7 mouse cellular contexts compared by ENCODE assay signal in genomic region chr10:67098408-67099050, GRCm38 (mm10). TPM values are rescaled to one million over a fixed set of nuclear protein-coding genes. Genes with fewer than 3 reads are reported as not detected.
DNase-seq lines count a peak whose midpoint lies in the region; ATAC-seq and TF ChIP-seq lines count a peak whose summit lies in the region.

No protein-coding gene starts in this region.

- peaks cover 4% of the 10 kb centered on the region; the same call in 1 of the 2 replicates for H3K4me1 ChIP-seq in thymus, adult 2 months (replicated peaks; ENCODE audit: control insufficient read depth, insufficient read depth, low read length)

- TF ChIP-seq POLR2A in thymus, adult 2 months (IDR thresholded peaks at IDR 0.05; ENCODE audit: control insufficient read depth, extremely low read depth, insufficient read depth, low read length, poor library complexity): no peak

- H3K4me3 ChIP-seq in macrophage (ENCODE audit: inconsistent target): peak overlapping the region; percentile 74; the same call in 1 of the 2 replicates
- no peak overlapping the region for H3K4me3 ChIP-seq in thymus, adult 2 months (ENCODE audit: control insufficient read depth, insufficient read depth, low read length)

- H3K27me3 ChIP-seq in thymus, adult 2 months (ENCODE audit: control insufficient read depth, insufficient read depth, low read length): no peaks in the 10 kb centered on the region

- ATAC-seq in common myeloid progenitor, adult 5-6 weeks (replicated peaks; ENCODE audit: low read depth, poor library complexity, severe bottlenecking): peak; percentile 68
- peak; percentile 6 for ATAC-seq in inflammation-experienced regulatory T-cells, adult 6 months

- peaks cover 91% of the 10 kb centered on the region for H3K79me2 ChIP-seq in macrophage (ENCODE audit: inconsistent target)

- 25% methylated on average over 6 of the region's 7 CpGs for WGBS in macrophage (ENCODE audit: missing documents)
- 36% methylated on average over 7 of the region's 7 CpGs for WGBS in thymus, adult 2 months

- H3K27ac ChIP-seq in macrophage: peak overlapping the region; percentile 73; the same call in 1 of the 2 replicates
- H3K27ac ChIP-seq in thymus, adult 2 months (ENCODE audit: control insufficient read depth, insufficient read depth, low read length): no peak overlapping the region

- no peaks in the 10 kb centered on the region; the same call in 1 of the 2 replicates for H3K36me3 ChIP-seq in macrophage (ENCODE audit: inconsistent target)
- H3K36me3 ChIP-seq in thymus, adult 2 months (ENCODE audit: control insufficient read depth, insufficient read depth, low read length): no peaks in the 10 kb centered on the region

- TF ChIP-seq CTCF in thymus, adult 2 months (IDR thresholded peaks at IDR 0.05; ENCODE audit: borderline replicate concordance, control insufficient read depth, extremely low read depth, insufficient read depth, low read length, poor library complexity): no peak

- peak; percentile 49 to 59 for DNase-seq in right cerebral cortex, adult 2 months (ENCODE audit: low spot score in 2 of 2)
- no peak for DNase-seq in right cerebral cortex, postnatal 4 days
- DNase-seq in telencephalon, adult 2 months (ENCODE audit: low read depth, low spot score): peak; percentile 48
- DNase-seq in thymus, adult 2 months: no peak

RNA-seq across cellular contexts. Expression of gene Reep3, which starts 1.8 kb away (rescaled TPM):
- total RNA-seq in common myeloid progenitor, adult 5-6 weeks (2017): 8.5 and 12.5 TPM in 2 replicates
- 10 to 100 TPM; 16.5 to 25.6 (median 19.6) TPM for polyA plus RNA-seq in inflammation-experienced regulatory T-cells, adult 6 months (2017; shearing (Covaris generic))
- 10 to 100 TPM; 18.1 to 90.3 (median 33.9) TPM for total RNA-seq in macrophage (2018; cell fraction: chromatin; rRNA removed)
- 10 to 100 TPM; 62.9 to 87.4 (median 77.2) TPM for total RNA-seq in macrophage (2018; cell fraction: cytosol; rRNA removed)
- total RNA-seq in macrophage (2018; cell fraction: nucleus; rRNA removed): 100 to 1,000 TPM in 2 of 26 experiments, 10 to 100 TPM in 24; 41.7 to 117 (median 67.9) TPM
- 58.9 to 66.7 TPM (median 60.5 TPM) in 3 replicates for polyA plus RNA-seq in macrophage (2018)
- 12.9 and 13.2 TPM in 2 replicates for polyA plus RNA-seq in thymus, adult 2 months (2012; rRNA removed)

RNA-seq across cellular contexts. Expression of gene Jmjd1c, which starts 2.6 kb away (rescaled TPM):
- 134 and 162 TPM in 2 replicates for total RNA-seq in common myeloid progenitor, adult 5-6 weeks (2017)
- polyA plus RNA-seq in inflammation-experienced regulatory T-cells, adult 6 months (2017; shearing (Covaris generic)): 10 to 100 TPM; 34.3 to 58.3 (median 45.7) TPM
- 1,000 to 10,000 TPM in 2 of 26 experiments, 100 to 1,000 TPM in 24; 381 to 1,338 (median 680) TPM for total RNA-seq in macrophage (2018; cell fraction: chromatin; rRNA removed)
- 100 to 1,000 TPM in 1 of 26 experiments, 10 to 100 TPM in 25; 43.2 to 105 (median 67.5) TPM for total RNA-seq in macrophage (2018; cell fraction: cytosol; rRNA removed)
- 100 to 1,000 TPM; 224 to 573 (median 378) TPM for total RNA-seq in macrophage (2018; cell fraction: nucleus; rRNA removed)
- 36.4 to 57.7 TPM (median 50.4 TPM) in 3 replicates for polyA plus RNA-seq in macrophage (2018)
- polyA plus RNA-seq in thymus, adult 2 months (2012; rRNA removed): 31.5 and 38.4 TPM in 2 replicates

Comparison
In these comparisons a context has a peak if more than half of its experiments do, and no peak if none do; other contexts are left out.
1. DNase-seq: peak in right cerebral cortex, adult 2 months (2 of 2) and telencephalon, adult 2 months (single experiment); none in right cerebral cortex, postnatal 4 days (single experiment) and thymus, adult 2 months (single experiment).